Mouse (Mus musculus): ENCODE results near the gene Akap1.

GRCm38 (mm10) chr11:88904080-88904479 lies 39.7 kb upstream of the Akap1 start:
- no peak for TF ChIP-seq POLR2A (IDR thresholded peaks at IDR 0.05; ENCODE audit: borderline replicate concordance, control insufficient read depth, low read depth, low read length)
- TF ChIP-seq CTCF (IDR thresholded peaks at IDR 0.05; ENCODE audit: control insufficient read depth, insufficient read depth, low read length): no peak
